Mouse (Mus musculus) R1 (cell line): ENCODE results near the gene Oser1.
A peak's percentile ranks its signal among the peaks of the same experiment; 100 is the strongest.

Experiments
- DNase-seq: peaks from one replicate; pipeline ENCODE4 v3.0.0-alpha.2; 2018; ENCODE audit warnings: low read depth, low spot score

The Oser1 gene

GRCm38 (mm10) chr2:163401221-163401620 is 23.3 kb downstream of the Oser1 start:
- DNase-seq: peak; percentile 86

- no peak for DNase-seq
These were observed 25.3 kb downstream of the Oser1 start for GRCm38 (mm10) chr2:163399222-163399621.

- DNase-seq: no peak
These were observed 25.7 kb downstream of the Oser1 start for GRCm38 (mm10) chr2:163398770-163399169.

GRCm38 (mm10) chr2:163397905-163398304 is 26.6 kb downstream of the Oser1 start, which contains the start of gene Jph2:
TSS of gene Jph2 (minus strand) at chr2:163397993.
- no peak for DNase-seq

GRCm38 (mm10) chr2:163397071-163397470 is 27.4 kb downstream of the Oser1 start:
- DNase-seq: no peak

GRCm38 (mm10) chr2:163394977-163395376 is 29.5 kb downstream of the Oser1 start:
- DNase-seq: no peak

GRCm38 (mm10) chr2:163393976-163394375 is 30.5 kb downstream of the Oser1 start:
- DNase-seq: no peak

GRCm38 (mm10) chr2:163393241-163393640 is 31.3 kb downstream of the Oser1 start:
- DNase-seq: no peak

- DNase-seq: no peak
These were observed 32.1 kb downstream of the Oser1 start for GRCm38 (mm10) chr2:163392436-163392835.

- DNase-seq: peak; percentile 87
These were observed 37.9 kb downstream of the Oser1 start for GRCm38 (mm10) chr2:163386423-163387190.

GRCm38 (mm10) chr2:163385126-163385525 is 39.4 kb downstream of the Oser1 start:
- DNase-seq: no peak

GRCm38 (mm10) chr2:163381246-163381645 is 43.3 kb downstream of the Oser1 start:
- no peak for DNase-seq

- no peak for DNase-seq
These were observed 45.1 kb downstream of the Oser1 start for GRCm38 (mm10) chr2:163379366-163379765.

GRCm38 (mm10) chr2:163376082-163376481 is 48.4 kb downstream of the Oser1 start:
- DNase-seq: peak; percentile 52

- DNase-seq: peak; percentile 32
These were observed 49.0 kb downstream of the Oser1 start for GRCm38 (mm10) chr2:163375468-163375867.

- no peak for DNase-seq
These were observed 51.9 kb downstream of the Oser1 start for GRCm38 (mm10) chr2:163372627-163373026.

GRCm38 (mm10) chr2:163370175-163370574 is 54.3 kb downstream of the Oser1 start:
- no peak for DNase-seq

- DNase-seq: no peak
These were observed 59.5 kb downstream of the Oser1 start for GRCm38 (mm10) chr2:163364785-163365541.

- no peak for DNase-seq
These were observed 61.3 kb downstream of the Oser1 start for GRCm38 (mm10) chr2:163362940-163363921.

- no peak for DNase-seq
These were observed 63.5 kb downstream of the Oser1 start for GRCm38 (mm10) chr2:163360858-163361623.

- no peak for DNase-seq
These were observed 65.2 kb downstream of the Oser1 start for GRCm38 (mm10) chr2:163359253-163359652.
